Mouse (Mus musculus) midbrain, embryonic 14.5 days (tissue): ENCODE data around the gene Gm10273. TPM values are rescaled to one million over a fixed set of nuclear protein-coding genes. Genes with fewer than 3 reads are reported as not detected.

Experiments
- ATAC-seq: fragments of 200-750 bp; cut with Nextera tagmentation; 2 replicates; pipeline ENCODE4 v1.8.0; 2017; ENCODE audit warnings: moderate number of reproducible peaks, moderate library complexity; ENCODE audit not compliant: low FRiP score, low TSS enrichment
- DNase-seq: peaks from one replicate; pipeline ENCODE4 v3.0.0-alpha.2; 2015
- H3K27ac ChIP-seq: fragments of 300-500 bp; sonication (generic); replicated peaks from 2 replicates; pipeline ENCODE4 v1.5.1; 2014; ENCODE audit warnings: mild to moderate bottlenecking, low read depth, low read length, moderate library complexity
- H3K27me3 ChIP-seq: fragments of 300-500 bp; sonication (generic); 2 replicates; pipeline ENCODE4 v1.6.1; 2014; ENCODE audit warnings: low read length, control low read depth, mixed read lengths; ENCODE audit not compliant: control insufficient read depth, insufficient read depth
- H3K36me3 ChIP-seq: fragments of 300-500 bp; sonication (generic); 2 replicates; pipeline ENCODE4 v1.6.1; 2014; ENCODE audit warnings: low read length, control low read depth; ENCODE audit not compliant: control insufficient read depth, insufficient read depth
- H3K4me1 ChIP-seq: fragments of 300-500 bp; sonication (generic); 2 replicates; pipeline ENCODE4 v1.6.1; 2014; ENCODE audit warnings: mild to moderate bottlenecking, antibody characterized with exemption, low read length, control low read depth; ENCODE audit not compliant: control insufficient read depth, insufficient read depth
- H3K4me2 ChIP-seq: fragments of 300-500 bp; sonication (generic); 2 replicates; pipeline ENCODE4 v1.6.1; 2014; ENCODE audit warnings: mild to moderate bottlenecking, low read length, moderate library complexity
- H3K4me3 ChIP-seq: fragments of 300-500 bp; sonication (generic); replicated peaks from 2 replicates; pipeline ENCODE4 v1.5.1; 2014; ENCODE audit warnings: low read depth, low read length
- H3K9ac ChIP-seq: fragments of 300-500 bp; sonication (generic); replicated peaks from 2 replicates; pipeline ENCODE4 v1.6.1; 2014; ENCODE audit warnings: mild to moderate bottlenecking, low read length, moderate library complexity
- H3K9me3 ChIP-seq: fragments of 300-500 bp; sonication (generic); 2 replicates; pipeline ENCODE4 v1.6.1; 2016; ENCODE audit warnings: low read length, control low read depth, mixed read lengths; ENCODE audit not compliant: control insufficient read depth
- WGBS: fragments of 180-500 bp; shearing (Covaris S2); extraction: QIAGEN DNeasy Blood & Tissue Kit; methylation state at CpG from one replicate; pipeline ENCODE4 v1.1.7; 2014; 5-methylcytosine and 5-hydroxymethylcytosine counted together
- polyA plus RNA-seq: library from polyadenylated mRNA; unstranded; fragments of >200 nt; fragmentation: Nextera tagmentation; extraction: Ambion mirVana; gene quantifications from 2 replicates; pipeline ENCODE4 v1.2.1, GENCODE M21; 2014

The Gm10273 gene
- polyA plus RNA-seq, 1 experiment from 2014 or later: 5.0 TPM

- no peaks in the 10 kb centered on the region for H3K4me1 ChIP-seq
- ATAC-seq: no peak
- no peaks in the 10 kb centered on the region for H3K27me3 ChIP-seq
These were observed 18.3 kb downstream of the Gm10273 start for GRCm38 (mm10) chr10:59413711-59414110.

GRCm38 (mm10) chr10:59416623-59417022 lies 21.2 kb downstream of the Gm10273 start:
- WGBS: 92% methylated on average over 3 of the region's 3 CpGs
- H3K4me3 ChIP-seq: no peak overlapping the region
- H3K9me3 ChIP-seq: no peaks in the 10 kb centered on the region
- no peak overlapping the region for H3K27ac ChIP-seq
- H3K4me1 ChIP-seq: no peaks in the 10 kb centered on the region
- no peaks in the 10 kb centered on the region for H3K27me3 ChIP-seq
- H3K36me3 ChIP-seq: no peaks in the 10 kb centered on the region
- DNase-seq (no peak), ATAC-seq (no peak)
- no peak overlapping the region for H3K9ac ChIP-seq
- H3K4me2 ChIP-seq: no peak overlapping the region

More at GRCm38 (mm10) chr10:59413711-59414110, 18.3 kb downstream of the Gm10273 start:
- WGBS: 91% methylated on average over 4 of the region's 4 CpGs
- H3K9me3 ChIP-seq: no peaks in the 10 kb centered on the region
- H3K36me3 ChIP-seq: no peaks in the 10 kb centered on the region
- no peak overlapping the region for H3K27ac ChIP-seq
- H3K4me2 ChIP-seq: no peak overlapping the region
- H3K4me3 ChIP-seq: no peak overlapping the region
- no peak for DNase-seq
- H3K9ac ChIP-seq: no peak overlapping the region

DNA sequence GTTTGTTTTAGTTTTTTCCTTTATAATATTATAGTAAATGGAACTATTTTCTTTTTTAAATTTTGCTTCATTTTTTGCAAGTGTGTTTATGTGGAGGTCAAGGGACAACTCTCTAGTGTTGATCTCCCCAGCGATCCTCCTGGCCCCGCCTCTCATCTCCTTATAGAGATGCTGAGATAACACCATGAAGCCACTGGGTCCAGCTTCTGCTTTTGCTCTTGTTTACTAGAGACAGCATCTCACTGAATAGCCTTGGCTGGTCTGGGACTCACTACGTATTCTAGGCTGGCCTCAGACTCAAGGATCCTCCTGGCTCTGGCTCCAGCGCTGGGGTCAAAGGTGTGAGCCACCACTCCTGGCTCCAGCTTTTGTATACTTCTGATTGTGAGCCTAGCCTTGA lies 24.1 kb downstream of the Gm10273 start:
- H3K4me3 ChIP-seq: no peak overlapping the region
- H3K4me1 ChIP-seq: no peaks in the 10 kb centered on the region
- H3K4me2 ChIP-seq: no peak overlapping the region
- H3K9ac ChIP-seq: no peak overlapping the region
- ATAC-seq (no peak), DNase-seq (no peak)
- no peaks in the 10 kb centered on the region for H3K27me3 ChIP-seq
- WGBS: 90% methylated on average over 4 of the region's 4 CpGs
- no peaks in the 10 kb centered on the region for H3K36me3 ChIP-seq
- H3K27ac ChIP-seq: no peak overlapping the region
- no peaks in the 10 kb centered on the region for H3K9me3 ChIP-seq

DNA sequence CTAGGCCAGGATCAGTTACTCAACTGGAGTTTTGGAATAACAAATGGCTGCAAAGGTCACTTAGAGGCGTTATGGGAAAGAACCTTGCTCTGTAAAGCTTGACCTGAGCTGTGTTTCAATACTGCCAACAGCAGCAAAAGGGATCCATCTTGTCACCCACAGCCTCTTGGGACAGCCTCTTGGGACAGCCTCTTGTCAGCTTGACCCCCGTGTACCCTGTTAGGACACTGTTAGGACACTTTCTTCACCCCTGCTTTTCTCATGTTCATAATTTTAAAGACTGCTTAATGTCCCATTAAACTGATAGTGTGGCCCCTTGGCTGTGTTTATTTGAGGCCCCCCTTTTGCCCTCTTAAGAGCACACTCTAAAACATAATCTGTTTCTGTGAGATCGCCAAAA lies 29.0 kb downstream of the Gm10273 start:
- no peak for DNase-seq
- Histone ChIP-seq H3K4me2 (no peak overlapping the region), H3K36me3 (no peaks in the 10 kb centered on the region), H3K27me3 (no peaks in the 10 kb centered on the region), H3K9ac (no peak overlapping the region), H3K4me1 (no peaks in the 10 kb centered on the region), H3K4me3 (no peak overlapping the region), H3K27ac (no peak overlapping the region), H3K9me3 (no peaks in the 10 kb centered on the region)
- ATAC-seq: no peak
- 92% methylated on average over 3 of the region's 3 CpGs for WGBS

DNA sequence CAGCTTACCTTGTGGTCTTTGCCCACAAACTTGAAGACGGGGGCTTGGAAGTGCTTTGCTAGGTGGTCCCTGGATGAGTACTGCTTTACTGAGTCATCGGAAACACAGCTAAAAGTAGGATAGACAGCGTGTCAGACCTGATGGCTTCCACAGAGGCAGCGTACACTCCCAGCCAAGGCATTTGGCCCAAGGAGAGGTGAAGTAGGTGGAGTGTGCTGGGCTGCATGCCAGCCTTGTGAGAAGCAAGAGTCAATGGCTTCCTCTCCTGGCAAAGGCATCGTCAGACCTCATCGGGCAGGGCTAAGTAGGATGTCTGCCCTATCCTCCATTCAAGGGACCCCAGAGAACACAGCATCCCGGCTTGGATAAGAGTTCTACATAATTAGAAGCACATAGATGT lies 29.9 kb downstream of the Gm10273 start:
- H3K4me1 ChIP-seq: no peaks in the 10 kb centered on the region
- WGBS: 89% methylated on average over 7 of the region's 7 CpGs
- no peaks in the 10 kb centered on the region for H3K27me3 ChIP-seq
- no peak overlapping the region for H3K4me3 ChIP-seq
- no peak overlapping the region for H3K4me2 ChIP-seq
- DNase-seq: no peak
- no peaks in the 10 kb centered on the region for H3K9me3 ChIP-seq
- H3K27ac ChIP-seq: no peak overlapping the region
- H3K9ac ChIP-seq: no peak overlapping the region
- no peaks in the 10 kb centered on the region for H3K36me3 ChIP-seq
- ATAC-seq: no peak

GRCm38 (mm10) chr10:59426371-59426770 lies 30.9 kb downstream of the Gm10273 start:
- Histone ChIP-seq H3K36me3 (no peaks in the 10 kb centered on the region), H3K27ac (no peak overlapping the region), H3K27me3 (no peaks in the 10 kb centered on the region), H3K9ac (no peak overlapping the region), H3K4me3 (no peak overlapping the region), H3K4me2 (no peak overlapping the region), H3K4me1 (no peaks in the 10 kb centered on the region), H3K9me3 (no peaks in the 10 kb centered on the region)
- ATAC-seq (no peak), DNase-seq (no peak)
- 86% methylated on average over 4 of the region's 4 CpGs for WGBS

DNA sequence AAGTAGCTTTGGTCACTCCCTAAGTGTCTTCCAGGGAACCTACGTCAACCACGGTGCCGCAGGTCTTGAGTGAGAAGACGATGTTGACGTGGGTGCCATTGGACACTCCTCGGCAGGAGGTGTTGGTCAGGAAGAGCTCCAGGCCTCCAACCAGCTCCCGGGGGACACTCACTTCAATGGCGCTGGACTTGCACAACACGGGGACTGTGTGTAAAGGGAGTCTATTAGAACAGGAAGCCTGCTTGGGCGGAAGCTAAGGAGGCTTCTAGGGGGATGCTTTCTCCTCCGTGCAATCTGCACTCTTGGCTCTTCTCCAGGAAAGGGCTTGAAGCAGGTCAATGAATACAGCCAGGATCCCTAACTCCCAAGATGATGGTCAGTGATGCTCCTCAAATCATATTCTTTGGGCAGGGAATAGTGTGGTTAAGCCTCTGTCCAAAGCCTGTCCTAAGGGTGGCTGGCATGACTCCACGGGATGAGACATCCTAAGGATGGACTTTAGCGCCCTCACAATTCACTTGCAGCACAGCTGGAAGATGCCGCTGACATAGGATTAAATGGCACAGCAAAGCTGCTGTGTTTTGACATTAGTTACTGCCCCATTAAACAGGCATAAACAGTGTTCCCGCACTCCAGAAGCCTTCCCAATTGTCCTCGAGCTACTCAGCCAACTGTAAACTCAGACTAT lies 34.2 kb downstream of the Gm10273 start:
- 92% methylated on average over 16 of the region's 16 CpGs for WGBS
- ATAC-seq: no peak

DNA sequence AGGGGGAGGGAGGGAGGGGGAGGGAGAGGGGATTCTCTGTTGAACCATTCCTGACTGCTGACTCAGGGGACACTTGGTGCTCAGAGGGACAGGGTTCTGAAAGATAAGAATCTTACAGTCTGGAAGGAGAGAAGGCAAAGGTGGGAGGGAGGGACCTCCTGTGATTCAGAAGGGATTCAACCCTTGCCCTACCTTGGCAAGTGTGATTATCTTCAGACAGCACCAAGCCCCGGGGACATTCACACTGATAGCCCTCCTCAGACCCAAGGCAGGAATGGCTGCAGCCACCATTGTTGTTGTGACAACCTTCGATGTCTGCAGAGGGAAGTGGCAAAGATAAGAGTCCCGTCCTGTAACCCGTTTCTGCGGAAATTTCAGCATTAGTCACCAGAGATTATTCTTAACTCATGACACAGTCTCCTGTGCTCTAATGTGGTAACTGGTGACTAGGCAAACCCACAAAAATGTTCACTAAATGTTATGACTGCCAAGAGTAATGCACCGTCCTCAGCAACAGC lies 35.3 kb downstream of the Gm10273 start:
- ATAC-seq: no peak
- WGBS: 78% methylated on average over 6 of the region's 6 CpGs
- Histone ChIP-seq H3K4me2 (no peak overlapping the region), H3K4me3 (no peak overlapping the region), H3K9ac (no peak overlapping the region), H3K9me3 (no peaks in the 10 kb centered on the region), H3K27ac (no peak overlapping the region), H3K36me3 (no peaks in the 10 kb centered on the region), H3K27me3 (no peaks in the 10 kb centered on the region), H3K4me1 (no peaks in the 10 kb centered on the region)
- no peak for DNase-seq

More for the DNA sequence above, 34.2 kb downstream of the Gm10273 start:
- H3K27me3 ChIP-seq: no peaks in the 10 kb centered on the region
- no peak overlapping the region for H3K4me2 ChIP-seq
- no peak for DNase-seq
- no peaks in the 10 kb centered on the region for H3K36me3 ChIP-seq
- no peak overlapping the region for H3K9ac ChIP-seq
- no peaks in the 10 kb centered on the region for H3K4me1 ChIP-seq
- no peak overlapping the region for H3K27ac ChIP-seq
- no peaks in the 10 kb centered on the region for H3K9me3 ChIP-seq
- H3K4me3 ChIP-seq: no peak overlapping the region

DNA sequence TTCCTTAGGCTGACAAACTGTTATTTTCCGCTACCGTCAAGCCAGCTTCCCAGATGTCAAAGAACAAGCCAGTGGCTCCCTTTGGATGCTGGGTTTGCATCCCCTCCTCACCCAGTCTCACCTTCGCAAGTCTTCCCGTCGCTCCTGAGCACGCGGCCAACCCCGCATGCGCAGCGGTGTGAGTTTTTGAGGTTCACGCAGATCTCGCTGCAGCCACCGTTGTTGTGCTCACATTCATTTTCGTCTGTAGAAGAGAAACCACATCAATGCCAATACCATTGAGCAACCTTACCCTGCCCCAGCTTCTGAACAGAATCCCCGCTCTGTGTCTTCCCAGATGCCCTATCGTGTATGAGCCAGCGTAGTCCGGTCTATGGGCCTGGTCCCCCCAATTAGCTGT lies 40.3 kb downstream of the Gm10273 start:
- Histone ChIP-seq H3K9me3 (no peaks in the 10 kb centered on the region), H3K9ac (no peak overlapping the region), H3K27ac (no peak overlapping the region), H3K27me3 (no peaks in the 10 kb centered on the region), H3K4me1 (no peaks in the 10 kb centered on the region), H3K4me2 (no peak overlapping the region), H3K4me3 (no peak overlapping the region), H3K36me3 (no peaks in the 10 kb centered on the region)
- DNase-seq (no peak), ATAC-seq (no peak)
- 94% methylated on average over 18 of the region's 18 CpGs for whole genome bisulfite sequencing
